Mouse (Mus musculus): ENCODE measurements at regions not wholly inside any gene's neighbourhood (a gene's known extent, or its start where the extent isn't known, plus 50 kb on each side); places are given as distances from the start of the nearest gene placed in this dataset.

DNA sequence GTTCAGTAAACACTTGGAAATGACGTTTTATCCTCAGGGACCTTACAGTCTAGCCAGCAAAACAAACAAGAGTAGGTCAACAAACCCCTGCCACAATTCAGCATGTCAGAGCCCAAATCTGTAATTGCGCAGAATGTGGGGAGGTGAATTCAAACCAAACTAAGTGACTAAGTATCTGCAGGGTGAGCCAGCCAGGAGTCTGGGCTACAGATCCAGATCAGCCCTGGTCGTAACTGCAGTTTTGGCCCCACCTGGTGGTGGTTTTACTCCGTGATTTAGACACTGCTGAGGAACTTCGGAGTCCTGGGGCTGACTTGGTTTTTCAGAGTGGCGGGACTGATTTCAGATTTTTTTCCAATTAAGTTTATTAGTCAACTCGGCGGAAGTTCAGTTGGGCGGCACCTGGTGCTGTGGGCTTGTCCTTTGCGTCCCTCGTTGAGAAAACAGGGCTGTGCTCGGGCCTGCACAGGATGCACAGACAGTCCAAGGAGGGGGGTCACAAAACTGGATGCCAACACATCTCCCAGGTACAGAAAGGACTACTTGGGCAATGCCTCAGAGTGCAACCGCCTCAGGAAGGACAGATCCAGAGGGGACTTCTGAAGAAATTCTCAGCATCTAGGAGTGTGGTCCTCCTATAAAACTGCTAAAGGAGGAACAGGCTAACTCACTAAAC, 107.6 kb upstream of the 1700066M21Rik start:
- DNase-seq (ENCODE audit: low read depth, low spot score): peak; percentile 50

DNA sequence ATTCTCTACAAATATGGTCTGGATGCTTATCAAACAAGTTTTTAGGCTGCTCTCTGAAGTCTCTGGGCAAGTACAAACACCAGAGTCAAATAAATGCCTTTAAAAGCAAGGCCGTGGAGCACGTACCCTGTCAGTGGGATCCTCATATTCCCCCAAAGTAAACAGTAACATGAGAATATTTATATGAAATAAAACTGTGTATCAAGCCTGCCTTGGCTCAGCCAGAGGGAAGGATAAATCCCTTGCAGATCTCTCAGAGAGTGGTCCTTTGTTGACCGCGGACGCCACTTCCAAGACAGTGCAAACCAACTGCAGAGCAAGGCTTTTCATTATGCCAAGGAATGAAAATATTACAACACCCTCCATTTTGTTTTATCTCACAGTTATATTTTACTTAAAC, 104.8 kb upstream of the 1700066M21Rik start:
- no peak for DNase-seq (ENCODE audit: low read depth, low spot score)

DNA sequence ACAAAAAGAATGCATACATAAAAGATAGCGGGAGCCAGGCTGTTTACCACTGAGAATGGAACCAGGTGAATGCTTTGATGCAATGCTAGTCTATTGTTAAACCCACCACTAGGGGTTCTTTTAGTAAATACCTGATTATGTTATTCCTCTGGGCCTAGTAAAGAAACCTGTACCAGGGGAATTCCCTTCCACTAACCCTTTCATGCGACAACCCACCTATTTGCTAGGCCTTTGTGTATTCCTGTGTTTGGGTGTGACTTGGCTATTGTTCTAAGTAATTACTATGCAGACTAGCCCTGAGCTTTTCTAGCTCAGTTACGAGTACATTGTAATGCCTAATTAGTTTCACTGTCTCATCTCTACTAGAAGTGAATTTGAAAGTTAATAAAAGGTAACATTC, 95.9 kb upstream of the 1700066M21Rik start:
- no peak for DNase-seq (ENCODE audit: low read depth, low spot score)

DNA sequence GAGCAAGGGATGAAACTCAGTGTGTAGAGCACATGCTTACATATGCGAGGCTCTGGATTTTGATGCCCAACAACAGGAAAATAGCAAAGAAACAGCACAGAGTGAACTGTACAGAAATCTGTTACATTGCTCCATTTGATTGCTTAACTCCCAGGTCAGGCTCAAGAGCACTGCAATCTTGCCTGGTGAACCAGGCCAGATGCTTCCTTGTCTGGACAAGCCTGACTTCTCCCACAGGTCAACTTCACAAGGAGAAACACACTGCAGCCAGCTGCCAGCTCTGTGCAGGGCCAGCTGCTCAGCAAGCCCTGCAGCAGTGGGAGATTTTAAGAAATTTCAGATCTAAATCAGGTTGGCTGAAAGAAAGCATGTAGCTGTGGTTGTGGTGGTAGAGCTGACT, 81.2 kb upstream of the 1700066M21Rik start:
- DNase-seq (ENCODE audit: low read depth, low spot score): no peak

DNA sequence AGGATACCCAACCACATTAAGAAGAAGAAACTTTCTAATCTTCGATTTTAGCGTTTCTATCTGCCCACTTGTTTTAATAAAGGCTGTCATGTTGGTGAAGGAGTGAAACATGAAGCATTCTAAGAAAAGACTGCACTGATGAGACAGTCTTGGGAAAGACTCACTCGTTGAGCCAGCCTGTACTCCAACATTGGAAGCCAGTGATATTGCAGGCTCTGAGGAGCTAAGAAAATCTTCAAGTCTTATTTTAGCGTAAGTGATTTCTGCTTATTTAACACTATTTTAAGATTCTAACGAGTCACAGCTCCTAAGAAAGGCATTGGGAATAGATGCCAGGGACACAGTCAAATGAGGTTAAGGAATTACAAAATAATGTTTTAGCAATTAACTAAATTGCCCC, 78.9 kb upstream of the 1700066M21Rik start:
- DNase-seq (ENCODE audit: low read depth, low spot score): no peak

DNA sequence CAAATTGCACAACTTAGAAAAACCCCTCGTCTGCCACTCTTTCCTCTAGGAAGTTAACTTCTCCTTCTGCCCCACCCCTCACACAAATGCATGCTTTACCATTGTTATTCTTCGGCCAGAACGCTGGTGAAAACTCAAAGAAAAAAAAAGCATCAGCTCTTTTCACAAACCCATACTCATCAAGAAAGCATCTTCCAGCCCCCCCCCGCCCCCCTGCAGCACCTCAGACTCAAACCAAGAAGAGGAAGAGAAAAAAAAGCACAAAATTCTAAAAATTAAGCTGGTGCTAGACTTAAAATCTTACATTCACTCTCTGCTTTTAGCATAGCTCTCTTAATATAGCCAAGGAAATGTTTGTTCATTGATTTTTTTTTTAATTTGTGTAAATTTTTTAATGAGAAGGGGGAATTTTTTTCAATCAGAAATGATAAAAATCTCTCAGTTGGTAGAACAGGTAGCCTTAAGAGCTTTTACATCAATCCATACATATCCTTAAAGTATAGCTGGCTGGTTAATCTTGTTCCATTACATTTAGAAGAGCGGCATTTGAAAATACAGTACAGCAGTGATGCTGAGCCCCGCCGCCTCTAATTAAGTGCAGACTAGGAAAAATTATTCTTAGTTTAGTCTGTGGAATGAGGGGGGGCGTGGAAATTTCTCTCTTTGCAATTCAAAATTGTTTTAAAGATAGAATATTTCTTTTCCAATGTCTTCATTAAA, 76.0 kb upstream of the 1700066M21Rik start:
- no peak for DNase-seq (ENCODE audit: low read depth, low spot score)

DNA sequence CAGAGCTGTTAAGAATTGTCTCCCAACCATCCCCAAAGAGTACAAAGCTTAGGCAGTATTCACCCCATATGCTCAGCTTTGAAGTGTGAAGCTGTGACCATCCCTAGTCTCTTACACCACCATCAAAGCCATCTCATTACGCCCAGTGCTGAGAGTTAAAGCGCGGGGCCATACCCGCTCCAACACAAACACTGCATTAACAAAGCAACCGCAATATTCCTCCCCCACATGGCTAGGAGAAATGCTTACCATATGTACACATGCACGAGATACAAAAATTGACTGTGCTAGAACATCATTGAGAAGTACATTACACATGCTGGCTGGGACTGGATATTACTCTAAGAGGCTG, 75.5 kb upstream of the 1700066M21Rik start:
- no peak for DNase-seq (ENCODE audit: low read depth, low spot score)

DNA sequence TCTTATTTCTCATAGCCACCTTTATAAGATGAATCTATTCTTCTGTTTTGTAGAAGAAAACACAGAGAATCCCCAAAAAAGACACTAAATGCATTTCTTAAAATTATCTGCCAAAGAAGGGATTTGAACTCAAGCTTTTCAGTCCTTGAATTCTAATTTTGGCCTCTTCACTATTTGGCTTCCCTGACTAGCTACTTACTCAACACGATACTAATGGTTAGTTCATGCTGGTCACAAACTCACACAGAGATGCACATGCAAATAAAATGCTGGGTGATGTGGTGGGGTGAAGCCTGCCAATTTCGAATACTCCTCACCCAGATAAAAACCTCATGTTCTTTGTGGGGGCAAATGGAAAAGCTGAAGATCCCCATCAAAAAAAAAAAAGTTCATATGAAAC, 72.7 kb upstream of the 1700066M21Rik start:
- no peak for DNase-seq (ENCODE audit: low read depth, low spot score)

DNA sequence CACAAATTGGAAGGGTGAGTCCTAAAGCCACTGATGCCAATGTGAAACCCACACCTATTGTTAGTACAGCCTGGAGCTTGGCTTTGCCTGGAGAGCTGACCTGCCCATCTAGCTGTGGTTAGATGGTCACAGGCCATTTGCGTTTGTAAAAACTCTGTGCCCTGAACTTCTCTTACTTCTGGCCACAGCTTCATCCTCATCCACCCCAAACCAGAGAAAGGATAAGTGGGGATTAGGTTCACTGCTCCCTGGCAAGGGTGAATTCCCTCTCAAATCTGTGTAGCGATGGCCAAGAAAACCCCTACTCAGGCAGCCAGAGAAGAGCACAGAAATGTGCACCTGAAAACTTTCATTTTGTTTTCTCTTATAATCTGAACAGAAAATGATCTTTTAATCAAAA, 54.9 kb upstream of the 1700066M21Rik start:
- DNase-seq (ENCODE audit: low read depth, low spot score): no peak

DNA sequence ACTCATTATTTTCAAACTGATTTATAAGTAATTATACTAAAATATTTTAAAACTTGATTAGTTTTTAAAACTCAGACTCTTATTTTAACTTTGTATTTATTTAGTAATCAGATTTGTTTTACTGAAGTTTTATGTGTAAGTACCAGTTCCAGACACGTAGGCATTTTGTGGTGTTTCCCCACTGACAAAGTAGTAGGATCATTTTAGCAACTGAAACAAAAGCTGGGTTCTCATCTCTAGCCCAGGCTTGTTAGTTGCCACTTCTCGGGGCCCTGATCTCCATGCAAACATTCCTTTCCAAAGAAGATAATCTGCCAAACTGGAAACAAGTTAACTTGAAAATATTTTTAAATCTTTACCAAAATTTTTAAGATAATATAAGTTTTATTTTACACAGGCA, 54.3 kb upstream of the 1700066M21Rik start:
- DNase-seq (ENCODE audit: low read depth, low spot score): no peak

DNA sequence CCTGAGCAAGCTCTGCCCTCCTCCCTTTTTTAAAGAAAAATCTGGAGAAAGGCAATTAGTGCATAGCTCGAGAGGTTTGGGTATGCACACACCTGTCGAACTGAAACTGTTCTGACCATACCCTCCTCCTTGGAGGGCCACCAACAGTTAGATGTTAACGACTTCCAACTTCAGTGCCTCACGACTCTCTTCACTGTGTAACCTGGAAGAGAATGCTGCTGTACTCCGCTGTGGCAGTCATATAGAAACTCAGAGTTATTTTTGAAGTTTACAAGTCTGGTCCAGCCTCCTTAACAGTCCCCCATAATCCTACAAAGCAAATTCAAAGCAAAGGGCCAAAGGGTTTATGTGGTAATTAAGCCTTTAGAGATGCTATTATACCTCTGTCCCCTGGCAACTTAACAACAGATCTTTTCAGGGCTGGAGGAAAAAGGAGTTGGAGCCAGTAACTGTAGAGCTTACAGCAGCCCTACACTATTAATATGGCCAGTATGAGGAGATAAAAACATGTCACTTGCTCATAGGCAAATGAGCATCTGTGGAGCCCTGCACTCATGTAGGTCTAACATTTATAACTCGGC, 51.7 kb upstream of the 1700066M21Rik start:
- DNase-seq (ENCODE audit: low read depth, low spot score): no peak
